Mouse (Mus musculus) kidney, adult 2 months (tissue): ENCODE results near the gene Sgk1.

ENCODE experiments used
- CTCF ChIP-seq: fragments of 200-500 bp; conservative IDR thresholded peaks from 2 replicates; pipeline ENCODE4 v1.5.1; 2011; ENCODE audit warnings: low read depth, mild to moderate bottlenecking, control low read depth, low read length, moderate library complexity, mixed read lengths; ENCODE audit not compliant: insufficient read depth, insufficient read length
- POLR2A ChIP-seq: fragments of 200-500 bp; IDR thresholded peaks from one replicate; pipeline ENCODE4 v1.6.1; 2011; ENCODE audit warnings: low read depth, low read length, control low read depth

DNA sequence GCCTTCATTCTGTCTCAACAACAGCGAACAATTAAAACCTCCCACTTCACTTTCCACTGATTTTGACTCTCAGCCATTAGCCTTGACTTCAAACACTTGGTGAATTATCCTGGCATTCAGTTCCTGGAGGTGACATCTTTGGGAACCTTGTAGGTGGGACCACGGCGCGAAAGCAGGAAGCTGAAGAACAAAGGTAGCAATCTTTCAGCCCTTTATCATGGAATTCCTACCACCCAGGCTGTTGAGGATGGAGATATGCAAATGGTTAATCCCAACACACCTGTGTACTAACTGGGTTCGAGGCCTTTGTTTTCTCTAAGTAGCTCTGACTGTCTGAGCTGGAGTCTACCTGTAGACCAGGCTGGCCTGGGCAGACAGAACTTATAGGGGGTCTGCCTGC, 106.5 kb downstream of the Sgk1 start:
- TF ChIP-seq POLR2A: no peak
- no peak for TF ChIP-seq CTCF
